In the genomic region with DNA sequence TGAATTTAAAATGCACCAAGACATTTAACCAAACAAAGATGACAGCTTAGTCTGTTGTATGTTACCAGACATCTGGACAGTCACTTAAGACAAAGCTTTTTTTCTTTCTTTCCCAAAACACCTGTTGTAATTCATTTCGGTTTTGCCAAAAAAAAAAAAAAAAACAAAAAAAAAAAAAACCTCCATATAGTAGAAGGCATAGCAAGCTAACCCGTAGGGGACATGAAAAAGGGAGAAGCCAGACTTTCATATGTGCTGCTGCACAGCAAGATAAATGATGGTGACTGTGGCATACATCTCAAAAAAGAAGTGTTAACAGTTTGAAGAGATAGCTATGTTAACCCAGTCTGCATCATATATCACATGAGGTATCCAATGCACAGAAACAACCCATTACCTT, we compare ENCODE assay signal across 8 mouse cellular contexts. TPM values are rescaled to one million over a fixed set of nuclear protein-coding genes. Genes with fewer than 3 reads are reported as not detected.
DNase-seq lines count a peak whose midpoint lies in the region; ATAC-seq and TF ChIP-seq lines count a peak whose summit lies in the region.

No protein-coding gene starts in this region.

- no peak for TF ChIP-seq CTCF in spleen, adult 2 months (IDR thresholded peaks at IDR 0.05; ENCODE audit: extremely low read depth, insufficient read depth, insufficient read length, insufficient replicate concordance)
- TF ChIP-seq CTCF in liver, embryonic 14.5 days (IDR thresholded peaks at IDR 0.05; ENCODE audit: low read depth) = no peak
- no peak for TF ChIP-seq CTCF in stomach, postnatal 0 days (IDR thresholded peaks at IDR 0.05; ENCODE audit: low read depth)

- no peak for TF ChIP-seq EP300 in liver, embryonic 14.5 days (IDR thresholded peaks at IDR 0.05; ENCODE audit: low read depth)
- TF ChIP-seq EP300 in stomach, postnatal 0 days (optimal IDR thresholded peaks at IDR 0.05) = no peak

- intact Hi-C loops in gastrocnemius, postnatal 14 days (cut with DNase I; ENCODE audit: low total_unique reads) = no loop called here

- no peak for ATAC-seq in erythroblast, adult 5-6 weeks (replicated peaks; ENCODE audit: low FRiP score, poor library complexity, severe bottlenecking)
- no peak for ATAC-seq in liver, embryonic 14.5 days (ENCODE audit: insufficient read depth)
- no peak for ATAC-seq in stomach, postnatal 0 days (ENCODE audit: low FRiP score, low TSS enrichment)

- peak overlapping the region; percentile 63 for H3K4me2 ChIP-seq in liver, embryonic 14.5 days (ENCODE audit: low read depth)
- H3K4me2 ChIP-seq in stomach, postnatal 0 days (replicated peaks; ENCODE audit: low read depth) = peak overlapping the region; percentile 89

- H3K4me3 ChIP-seq in erythroblast, embryonic 14.5 days (replicated peaks) = peak overlapping the region; percentile 71
- H3K4me3 ChIP-seq in spleen, adult 2 months (ENCODE audit: extremely low read depth, insufficient read depth, insufficient read length) = peak overlapping the region; percentile 82
- peak overlapping the region; percentile 52 to 78; a peak in 3 of 4 replicates for H3K4me3 ChIP-seq in liver, embryonic 14.5 days (ENCODE audit: insufficient read depth in 1 of 2, low read depth in 2 of 2, low read length in 2 of 2)
- H3K4me3 ChIP-seq in stomach, postnatal 0 days (ENCODE audit: low read depth, low read length) = peak overlapping the region; percentile 69

- 11% methylated on average over 2 of the region's 2 CpGs for WGBS in spleen, adult 2 months
- WGBS in liver, embryonic 14.5 days (ENCODE audit: insufficient replicate concordance) = 35% methylated on average over 2 of the region's 2 CpGs
- 18% methylated on average over 2 of the region's 2 CpGs for WGBS in stomach, postnatal 0 days

- H3K4me1 ChIP-seq in erythroblast, embryonic 14.5 days (ENCODE audit: control insufficient read depth) = peaks cover 31% of the 10 kb centered on the region
- peaks cover 5% of the 10 kb centered on the region; the same call in 1 of the 2 replicates for H3K4me1 ChIP-seq in spleen, adult 2 months (ENCODE audit: control insufficient read depth, insufficient read depth, insufficient read length)
- peaks cover 0 to 2% of the 10 kb centered on the region in 2 experiments; a peak in 1 of 4 replicates for H3K4me1 ChIP-seq in liver, embryonic 14.5 days (replicated peaks; ENCODE audit: control insufficient read depth in 2 of 2, insufficient read depth in 2 of 2, low read length in 1 of 2)
- H3K4me1 ChIP-seq in stomach, postnatal 0 days (replicated peaks; ENCODE audit: control insufficient read depth, insufficient read depth) = no peaks in the 10 kb centered on the region

- no peaks in the 10 kb centered on the region for H3K36me3 ChIP-seq in erythroblast, embryonic 14.5 days (ENCODE audit: control insufficient read depth)
- no peaks in the 10 kb centered on the region for H3K36me3 ChIP-seq in spleen, adult 2 months (ENCODE audit: control insufficient read depth, insufficient read depth, low read length)
- H3K36me3 ChIP-seq in liver, embryonic 14.5 days (replicated peaks; ENCODE audit: control insufficient read depth, insufficient read depth, low read depth) = no peaks in the 10 kb centered on the region
- no peaks in the 10 kb centered on the region for H3K36me3 ChIP-seq in stomach, postnatal 0 days (ENCODE audit: control insufficient read depth, insufficient read depth, low read length)

- TF ChIP-seq POLR2A in spleen, adult 2 months (IDR thresholded peaks at IDR 0.05; ENCODE audit: low read depth, low read length) = no peak

- peaks cover 5% of the 10 kb centered on the region for H3K27me3 ChIP-seq in erythroblast, embryonic 14.5 days (ENCODE audit: control insufficient read depth)
- no peaks in the 10 kb centered on the region for H3K27me3 ChIP-seq in spleen, adult 2 months (ENCODE audit: control insufficient read depth, insufficient read depth, low read length)
- H3K27me3 ChIP-seq in liver, embryonic 14.5 days (ENCODE audit: control insufficient read depth, insufficient read depth, low read length) = no peaks in the 10 kb centered on the region
- no peaks in the 10 kb centered on the region for H3K27me3 ChIP-seq in stomach, postnatal 0 days (ENCODE audit: control insufficient read depth, insufficient read depth, low read length)

- no peaks in the 10 kb centered on the region for H3K9me3 ChIP-seq in erythroblast, embryonic 14.5 days (ENCODE audit: control insufficient read depth, low read length)
- H3K9me3 ChIP-seq in liver, embryonic 14.5 days (ENCODE audit: control insufficient read depth, low read length) = no peaks in the 10 kb centered on the region
- no peaks in the 10 kb centered on the region for H3K9me3 ChIP-seq in stomach, postnatal 0 days (ENCODE audit: control insufficient read depth, low read length)

- H3K9ac ChIP-seq in liver, embryonic 14.5 days (replicated peaks) = no peak overlapping the region
- H3K9ac ChIP-seq in stomach, postnatal 0 days (ENCODE audit: low read length) = no peak overlapping the region; the same call in 1 of the 2 replicates

- DNase-seq in spleen, adult 2 months (ENCODE audit: low read depth in 1 of 2, low spot score in 2 of 2) = no peak
- DNase-seq in spleen, postnatal 10 days (ENCODE audit: low spot score in 2 of 2) = no peak
- no peak for DNase-seq in liver, embryonic 14.5 days (ENCODE audit: low read depth in 3 of 3, low spot score in 3 of 3)
- no peak for DNase-seq in stomach, postnatal 0 days (ENCODE audit: low spot score)
- DNase-seq in spleen, adult 18-20 months = no peak
- DNase-seq in gastrocnemius, postnatal 14 days = no peak

- H3K27ac ChIP-seq in spleen, adult 2 months (ENCODE audit: insufficient read depth, low read length) = peak overlapping the region; percentile 61; the same call in 1 of the 2 replicates
- no peak overlapping the region for H3K27ac ChIP-seq in liver, embryonic 14.5 days
- H3K27ac ChIP-seq in stomach, postnatal 0 days (replicated peaks) = peak overlapping the region; percentile 70; the same call in 1 of the 2 replicates

RNA-seq across cellular contexts. Expression of a gene that starts 0.5 kb away (rescaled TPM):
- polyA plus RNA-seq in erythroblast, embryonic 14.5 days (2012) = 0.04 TPM in 2 replicates
- total RNA-seq in erythroblast, adult 5-6 weeks (2015; ENCODE audit: low replicate concordance) = 12.1 and 18.2 TPM in 2 replicates
- 10.6 and 13.0 TPM in 2 replicates for total RNA-seq in erythroblast, adult 5-6 weeks (2017; ENCODE audit: low replicate concordance)
- polyA plus RNA-seq in spleen, adult 2 months (2012; rRNA removed) = 2.8 and 2.9 TPM in 2 replicates
- polyA plus RNA-seq in liver, embryonic 14.5 days (2012; rRNA removed) = 0.54 and 0.80 TPM in 2 replicates
- 2.5 and 2.7 TPM in 2 replicates for polyA plus RNA-seq in liver, embryonic 14.5 days (2014; fragmentation: Nextera tagmentation; extraction: Ambion mirVana)
- 3.8 and 4.2 TPM in 2 replicates for polyA plus RNA-seq in stomach, postnatal 0 days (2015; fragmentation: Nextera tagmentation; extraction: Ambion mirVana)
- 1 to 10 TPM; 5.7 to 6.3 TPM for total RNA-seq in gastrocnemius, postnatal 14 days (2021)

RNA-seq across cellular contexts. Expression of a gene that starts 30.2 kb away (rescaled TPM):
- polyA plus RNA-seq in erythroblast, embryonic 14.5 days (2012) = not detected in 2 replicates
- 0.42 and 6.0 TPM in 2 replicates for total RNA-seq in erythroblast, adult 5-6 weeks (2015; ENCODE audit: low replicate concordance)
- total RNA-seq in erythroblast, adult 5-6 weeks (2017; ENCODE audit: low replicate concordance) = 2.2 and 10.2 TPM in 2 replicates
- polyA plus RNA-seq in spleen, adult 2 months (2012; rRNA removed) = 33.8 and 40.9 TPM in 2 replicates
- 0.42 and 1.4 TPM in 2 replicates for polyA plus RNA-seq in liver, embryonic 14.5 days (2012; rRNA removed)
- polyA plus RNA-seq in liver, embryonic 14.5 days (2014; fragmentation: Nextera tagmentation; extraction: Ambion mirVana) = 1.2 and 1.3 TPM in 2 replicates
- 2.9 and 3.2 TPM in 2 replicates for polyA plus RNA-seq in stomach, postnatal 0 days (2015; fragmentation: Nextera tagmentation; extraction: Ambion mirVana)
- 1 to 10 TPM; 5.2 to 7.6 TPM for total RNA-seq in gastrocnemius, postnatal 14 days (2021)

RNA-seq across cellular contexts. Expression of a gene that starts 35.8 kb away (rescaled TPM):
- not detected in 2 replicates for polyA plus RNA-seq in erythroblast, embryonic 14.5 days (2012)
- not detected in 2 replicates for total RNA-seq in erythroblast, adult 5-6 weeks (2015; ENCODE audit: low replicate concordance)
- 0.56 and 0.85 TPM in 2 replicates for total RNA-seq in erythroblast, adult 5-6 weeks (2017; ENCODE audit: low replicate concordance)
- polyA plus RNA-seq in spleen, adult 2 months (2012; rRNA removed) = 4.1 and 4.9 TPM in 2 replicates
- 0.10 and 0.26 TPM in 2 replicates for polyA plus RNA-seq in liver, embryonic 14.5 days (2012; rRNA removed)
- 0.04 TPM in 1 of 2 replicates, not detected in the other for polyA plus RNA-seq in liver, embryonic 14.5 days (2014; fragmentation: Nextera tagmentation; extraction: Ambion mirVana)
- 0.17 and 0.18 TPM in 2 replicates for polyA plus RNA-seq in stomach, postnatal 0 days (2015; fragmentation: Nextera tagmentation; extraction: Ambion mirVana)
- 1 to 10 TPM; 2.2 to 2.3 TPM for total RNA-seq in gastrocnemius, postnatal 14 days (2021)
